Mouse (Mus musculus) hindbrain, postnatal 0 days (tissue): Measurements from ENCODE around the gene Zfyve26. TPM values are rescaled to one million over a fixed set of nuclear protein-coding genes. Genes with fewer than 3 reads are reported as not detected.

ENCODE experiments used
- ATAC-seq: fragments of 200-750 bp; cut with Nextera tagmentation; 2 replicates; pipeline ENCODE4 v1.8.0; 2017; ENCODE audit warnings: mild to moderate bottlenecking, moderate TSS enrichment, moderate library complexity
- DNase-seq: peaks from one replicate; pipeline ENCODE4 v3.0.0-alpha.2; 2015; ENCODE audit warnings: low spot score
- H3K27ac ChIP-seq: fragments of 300-500 bp; sonication (generic); 2 replicates; pipeline ENCODE4 v1.5.1; 2014; ENCODE audit warnings: mild to moderate bottlenecking
- H3K27me3 ChIP-seq: fragments of 300-500 bp; sonication (generic); 2 replicates; pipeline ENCODE4 v1.6.1; 2014; ENCODE audit warnings: low read length, mixed read lengths; ENCODE audit not compliant: insufficient read depth
- H3K36me3 ChIP-seq: fragments of 300-500 bp; sonication (generic); 2 replicates; pipeline ENCODE4 v1.6.1; 2014; ENCODE audit warnings: low read length, mixed read lengths; ENCODE audit not compliant: insufficient read depth
- H3K4me1 ChIP-seq: fragments of 300-500 bp; sonication (generic); 2 replicates; pipeline ENCODE4 v1.6.1; 2014; ENCODE audit warnings: antibody characterized with exemption, low read length, mixed read lengths; ENCODE audit not compliant: insufficient read depth
- H3K4me2 ChIP-seq: fragments of 300-500 bp; sonication (generic); 2 replicates; pipeline ENCODE4 v1.6.1; 2014; ENCODE audit warnings: low read depth, mild to moderate bottlenecking, low read length, moderate library complexity, mixed read lengths
- H3K4me3 ChIP-seq: fragments of 300-500 bp; sonication (generic); 2 replicates; pipeline ENCODE4 v1.5.1; 2014; ENCODE audit warnings: low read length
- H3K9ac ChIP-seq: fragments of 300-500 bp; sonication (generic); replicated peaks from 2 replicates; pipeline ENCODE4 v1.6.1; 2014; ENCODE audit warnings: mild to moderate bottlenecking, low read length, moderate library complexity, mixed read lengths
- H3K9me3 ChIP-seq: fragments of 300-500 bp; sonication (generic); 2 replicates; pipeline ENCODE4 v1.6.1; 2016; ENCODE audit warnings: low read length, mixed read lengths
- CTCF ChIP-seq: IDR thresholded peaks from 2 replicates; pipeline ENCODE4 v1.5.1; 2016; ENCODE audit warnings: antibody characterized with exemption, control low read depth, low read depth
- WGBS: fragments of 180-500 bp; shearing (Covaris S2); extraction: QIAGEN DNeasy Blood & Tissue Kit; methylation state at CpG from one replicate; pipeline ENCODE4 v1.1.7; 2014; 5-methylcytosine and 5-hydroxymethylcytosine counted together
- polyA plus RNA-seq: library from polyadenylated mRNA; unstranded; fragments of >200 nt; fragmentation: Nextera tagmentation; extraction: Ambion mirVana; gene quantifications from 2 replicates; pipeline ENCODE4 v1.2.1, GENCODE M21; 2015
- total RNA-seq: library from RNA; depleted of rRNA; stranded (reverse); fragments of >200 nt; gene quantifications from 2 replicates; pipeline ENCODE4 v1.2.3, GENCODE M21; 2014

The Zfyve26 gene
- total and polyA plus RNA-seq, 2 experiments from 2014 or later, result 7.7 to 28.0 TPM

DNA sequence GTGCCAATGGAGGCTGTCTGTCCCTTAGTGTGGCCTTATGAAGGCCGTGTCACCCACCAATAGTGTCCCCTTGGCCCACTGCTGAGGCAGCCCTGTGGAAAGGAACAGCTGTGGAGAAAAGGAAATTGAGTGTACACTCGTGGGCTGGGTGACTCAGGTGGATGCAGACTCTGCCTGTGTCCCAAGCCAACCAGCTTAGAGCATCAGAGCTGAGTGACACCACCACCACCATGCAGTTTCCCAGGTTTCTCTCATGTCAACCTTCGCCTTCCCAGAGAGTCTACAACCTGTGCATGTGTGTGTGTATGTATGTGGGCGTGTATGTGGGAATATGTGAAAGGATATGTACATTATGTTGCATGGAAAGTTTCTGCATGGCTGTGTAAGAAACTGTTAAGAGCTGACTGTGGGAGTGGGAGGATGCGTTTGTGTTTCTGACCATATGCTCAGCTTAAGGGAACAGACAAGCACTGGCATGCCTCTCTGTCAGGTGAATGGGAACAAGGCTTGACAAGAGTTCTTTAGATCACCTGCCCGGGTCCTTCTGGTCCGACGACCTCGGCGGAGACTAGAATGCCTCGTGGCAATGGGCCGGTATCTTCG, 16.5 kb downstream of the Zfyve26 start:
- Histone ChIP-seq H3K9ac (no peak overlapping the region), H3K4me1 (no peaks in the 10 kb centered on the region), H3K27me3 (no peaks in the 10 kb centered on the region), H3K4me3 (no peak overlapping the region), H3K27ac (no peak overlapping the region), H3K4me2 (no peak overlapping the region), H3K36me3 (peaks cover 81% of the 10 kb centered on the region), H3K9me3 (no peaks in the 10 kb centered on the region)
- DNase-seq (no peak), ATAC-seq (no peak)
- WGBS, result 93% methylated on average over 13 of the region's 13 CpGs
- no peak for TF ChIP-seq CTCF

DNA sequence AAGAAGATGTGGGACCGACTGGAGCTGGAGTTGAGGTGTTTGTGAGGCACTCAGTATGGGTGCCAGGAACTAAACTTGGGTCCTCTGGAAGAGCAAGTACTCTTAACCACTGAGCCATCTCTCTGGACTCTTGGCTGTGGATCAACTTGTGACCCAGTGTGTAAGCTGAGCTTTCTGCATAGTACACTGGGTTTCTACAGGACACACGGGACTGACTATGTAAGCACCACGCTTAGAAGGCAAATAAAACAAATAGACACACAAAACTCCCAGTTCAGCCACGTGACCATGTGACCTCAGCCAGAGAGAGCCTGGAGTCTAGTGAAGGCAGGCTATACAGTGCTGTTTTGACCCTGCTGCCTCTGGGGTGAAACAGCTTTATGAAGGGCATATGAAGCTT, 23.5 kb downstream of the Zfyve26 start:
- DNase-seq, result no peak
- no peaks in the 10 kb centered on the region for H3K4me1 ChIP-seq
- no peak overlapping the region for H3K4me3 ChIP-seq
- no peak overlapping the region for H3K9ac ChIP-seq
- TF ChIP-seq CTCF, result no peak
- peaks cover 78% of the 10 kb centered on the region for H3K36me3 ChIP-seq
- no peaks in the 10 kb centered on the region for H3K27me3 ChIP-seq
- H3K27ac ChIP-seq, result no peak overlapping the region
- ATAC-seq, result no peak
- WGBS, result 93% methylated on average over 4 of the region's 4 CpGs
- H3K4me2 ChIP-seq, result no peak overlapping the region
- H3K9me3 ChIP-seq, result no peaks in the 10 kb centered on the region

- Histone ChIP-seq H3K9ac (no peak overlapping the region), H3K27me3 (no peaks in the 10 kb centered on the region), H3K4me2 (no peak overlapping the region), H3K9me3 (no peaks in the 10 kb centered on the region), H3K4me3 (no peak overlapping the region), H3K4me1 (no peaks in the 10 kb centered on the region), H3K27ac (no peak overlapping the region), H3K36me3 (peaks cover 55% of the 10 kb centered on the region)
- 44% methylated on average over 5 of the region's 5 CpGs for WGBS
- peak; percentile 54 for TF ChIP-seq CTCF
- DNase-seq (peak; percentile 49), ATAC-seq (no peak)
Observed at GRCm38 (mm10) chr12:79261035-79261434, 35.1 kb downstream of the Zfyve26 start.

- Histone ChIP-seq H3K27me3 (no peaks in the 10 kb centered on the region), H3K4me3 (no peak overlapping the region), H3K27ac (no peak overlapping the region), H3K4me1 (no peaks in the 10 kb centered on the region), H3K9me3 (no peaks in the 10 kb centered on the region), H3K36me3 (peaks cover 52% of the 10 kb centered on the region), H3K9ac (no peak overlapping the region), H3K4me2 (no peak overlapping the region)
- TF ChIP-seq CTCF, result no peak
- 88% methylated on average over 2 of the region's 2 CpGs for WGBS
- DNase-seq, result no peak
- no peak for ATAC-seq
Observed at GRCm38 (mm10) chr12:79260154-79260553, 36.0 kb downstream of the Zfyve26 start.

- 95% methylated on average over 10 of the region's 10 CpGs for WGBS
- Histone ChIP-seq H3K36me3 (peaks cover 48% of the 10 kb centered on the region; the same call in 1 of the 2 replicates), H3K4me3 (no peak overlapping the region), H3K9me3 (no peaks in the 10 kb centered on the region), H3K9ac (no peak overlapping the region), H3K4me1 (no peaks in the 10 kb centered on the region), H3K4me2 (no peak overlapping the region), H3K27ac (no peak overlapping the region), H3K27me3 (no peaks in the 10 kb centered on the region)
- ATAC-seq (no peak), DNase-seq (no peak)
- no peak for TF ChIP-seq CTCF
Observed at GRCm38 (mm10) chr12:79254975-79255374, 41.1 kb downstream of the Zfyve26 start.

GRCm38 (mm10) chr12:79253294-79254053, 42.6 kb downstream of the Zfyve26 start:
- Histone ChIP-seq H3K4me2 (no peak overlapping the region), H3K36me3 (peaks cover 53% of the 10 kb centered on the region; the same call in 1 of the 2 replicates), H3K27me3 (no peaks in the 10 kb centered on the region), H3K4me1 (no peaks in the 10 kb centered on the region), H3K9ac (no peak overlapping the region), H3K27ac (no peak overlapping the region), H3K4me3 (no peak overlapping the region), H3K9me3 (no peaks in the 10 kb centered on the region)
- WGBS, result 91% methylated on average over 9 of the region's 9 CpGs
- no peak for ATAC-seq
- TF ChIP-seq CTCF, result no peak
- no peak for DNase-seq

DNA sequence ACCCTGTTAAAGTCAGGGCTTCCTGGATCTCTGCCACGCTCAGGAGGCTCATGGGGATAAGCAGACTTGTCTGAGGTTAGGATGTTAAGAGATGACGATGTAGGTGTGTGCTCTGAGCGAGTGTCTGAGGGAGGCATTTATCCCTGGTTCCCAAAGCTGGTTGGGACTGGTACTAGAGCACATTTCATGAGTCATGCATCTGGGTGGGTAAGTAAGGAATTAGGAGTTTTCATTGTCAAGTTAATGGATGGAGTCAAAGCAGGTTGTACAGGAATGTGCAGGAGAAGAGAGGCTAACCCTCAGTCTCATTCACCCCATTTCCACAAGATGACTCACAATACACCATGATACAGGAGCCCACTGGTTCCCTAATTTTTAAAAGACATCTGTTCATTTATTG, 48.0 kb downstream of the Zfyve26 start:
- H3K4me2 ChIP-seq, result no peak overlapping the region
- peaks cover 73% of the 10 kb centered on the region for H3K36me3 ChIP-seq
- H3K27ac ChIP-seq, result no peak overlapping the region
- no peaks in the 10 kb centered on the region for H3K27me3 ChIP-seq
- ATAC-seq, result no peak
- H3K9ac ChIP-seq, result no peak overlapping the region
- no peak for TF ChIP-seq CTCF
- WGBS, result 87% methylated on average over 3 of the region's 3 CpGs
- no peak overlapping the region for H3K4me3 ChIP-seq
- no peaks in the 10 kb centered on the region for H3K9me3 ChIP-seq
- no peaks in the 10 kb centered on the region for H3K4me1 ChIP-seq
- no peak for DNase-seq
